Comparison of ENCODE assay signal across 8 mouse cellular contexts in genomic region chr6:108660878-108661389, GRCm38 (mm10). TPM values are rescaled to one million over a fixed set of nuclear protein-coding genes. Genes with fewer than 3 reads are reported as not detected.
DNase-seq lines count a peak whose midpoint lies in the region; ATAC-seq and TF ChIP-seq lines count a peak whose summit lies in the region.

No protein-coding gene starts in this region.

- peak overlapping the region; percentile 98 for H3K27ac ChIP-seq in kidney, postnatal 0 days
- peak overlapping the region; percentile 88 for H3K27ac ChIP-seq in brown adipose tissue, adult 24 weeks (replicated peaks; ENCODE audit: low read depth, low read length)
- H3K27ac ChIP-seq in hindbrain, embryonic 14.5 days, result peak overlapping the region; percentile 40; the same call in 1 of the 2 replicates
- H3K27ac ChIP-seq in midbrain, embryonic 12.5 days (replicated peaks), result 0 out of 2 replicates have a peak overlapping the region, but pooled peaks have one; percentile 10

- no peaks in the 10 kb centered on the region for H3K9me3 ChIP-seq in kidney, postnatal 0 days (replicated peaks; ENCODE audit: low read length)
- no peaks in the 10 kb centered on the region for H3K9me3 ChIP-seq in hindbrain, embryonic 14.5 days (ENCODE audit: control insufficient read depth, low read length)
- no peaks in the 10 kb centered on the region for H3K9me3 ChIP-seq in midbrain, embryonic 12.5 days

- H3K4me2 ChIP-seq in kidney, postnatal 0 days (ENCODE audit: low read length), result peak overlapping the region; percentile 96
- H3K4me2 ChIP-seq in hindbrain, embryonic 14.5 days (replicated peaks), result peak overlapping the region; percentile 97
- peak overlapping the region; percentile 100 for H3K4me2 ChIP-seq in midbrain, embryonic 12.5 days (replicated peaks)

- no peaks in the 10 kb centered on the region for H3K27me3 ChIP-seq in kidney, postnatal 0 days (ENCODE audit: insufficient read depth, low read length)
- H3K27me3 ChIP-seq in hindbrain, embryonic 14.5 days (ENCODE audit: control insufficient read depth, insufficient read depth, low read length), result peaks cover 20% of the 10 kb centered on the region; the same call in 1 of the 2 replicates
- H3K27me3 ChIP-seq in midbrain, embryonic 12.5 days, result peaks cover 46% of the 10 kb centered on the region

- peaks cover 22% of the 10 kb centered on the region for H3K4me1 ChIP-seq in kidney, postnatal 0 days (replicated peaks; ENCODE audit: insufficient read depth, low read length)
- H3K4me1 ChIP-seq in brown adipose tissue, adult 24 weeks (ENCODE audit: control insufficient read depth, insufficient read depth, insufficient read length, low read length), result peaks cover 6% of the 10 kb centered on the region
- H3K4me1 ChIP-seq in hindbrain, embryonic 14.5 days (replicated peaks; ENCODE audit: control insufficient read depth, insufficient read depth, low read length), result peaks cover 12% of the 10 kb centered on the region; the same call in 1 of the 2 replicates
- H3K4me1 ChIP-seq in midbrain, embryonic 12.5 days, result peaks cover 20% of the 10 kb centered on the region

- under 1% methylated on average over 18 of the region's 18 CpGs for WGBS in kidney, postnatal 0 days
- WGBS in hindbrain, embryonic 14.5 days, result 1% methylated on average over 18 of the region's 18 CpGs
- under 1% methylated on average over 18 of the region's 18 CpGs for WGBS in midbrain, embryonic 12.5 days

- peak overlapping the region; percentile 71 for H3K9ac ChIP-seq in kidney, postnatal 0 days (ENCODE audit: low read depth, low read length)
- H3K9ac ChIP-seq in hindbrain, embryonic 14.5 days, result peak overlapping the region; percentile 72
- H3K9ac ChIP-seq in midbrain, embryonic 12.5 days (replicated peaks), result peak overlapping the region; percentile 67

- DNase-seq in kidney, postnatal 0 days (ENCODE audit: low spot score), result peak; percentile 46
- DNase-seq in kidney, adult 18-20 months, result no peak
- no peak for DNase-seq in hindbrain, embryonic 14.5 days (ENCODE audit: low spot score)
- DNase-seq in thymus, postnatal 0 days (ENCODE audit: low spot score), result no peak
- DNase-seq in urinary bladder, postnatal 25 days (ENCODE audit: low spot score), result no peak
- DNase-seq in spleen, adult 18-20 months, result no peak

- peak overlapping the region; percentile 56 for H3K4me3 ChIP-seq in kidney, postnatal 0 days (replicated peaks; ENCODE audit: low read depth, low read length)
- H3K4me3 ChIP-seq in brown adipose tissue, adult 24 weeks (ENCODE audit: insufficient read depth, low read depth, low read length), result peak overlapping the region; percentile 82
- peak overlapping the region; percentile 64 for H3K4me3 ChIP-seq in hindbrain, embryonic 14.5 days (replicated peaks; ENCODE audit: low read length)
- H3K4me3 ChIP-seq in midbrain, embryonic 12.5 days, result peak overlapping the region; percentile 61

- TF ChIP-seq CTCF in kidney, postnatal 0 days (IDR thresholded peaks at IDR 0.05; ENCODE audit: low read depth), result no peak

- ATAC-seq in kidney, postnatal 0 days (replicated peaks; ENCODE audit: low FRiP score, low read depth), result 0 out of 2 replicates have a peak, but pooled peaks have one; percentile 0
- no peak for ATAC-seq in hindbrain, embryonic 14.5 days (ENCODE audit: low FRiP score)
- peak; percentile 12; the same call in 1 of the 2 replicates for ATAC-seq in midbrain, embryonic 12.5 days (ENCODE audit: low FRiP score, low read depth)

- H3K36me3 ChIP-seq in kidney, postnatal 0 days (ENCODE audit: insufficient read depth, low read length), result peaks cover 15% of the 10 kb centered on the region; the same call in 1 of the 2 replicates
- H3K36me3 ChIP-seq in hindbrain, embryonic 14.5 days (replicated peaks; ENCODE audit: control insufficient read depth, insufficient read depth), result no peaks in the 10 kb centered on the region
- no peaks in the 10 kb centered on the region for H3K36me3 ChIP-seq in midbrain, embryonic 12.5 days

RNA-seq across cellular contexts. Expression of gene Bhlhe40, which starts 0.5 kb away (rescaled TPM):
- 23.8 and 28.6 TPM in 2 replicates for polyA plus RNA-seq in kidney, postnatal 0 days (2015; fragmentation: Nextera tagmentation; extraction: Ambion mirVana)
- 74.0 and 122 TPM in 2 replicates for polyA plus RNA-seq in brown adipose tissue, adult 24 weeks (2012; ENCODE audit: insufficient read depth, insufficient read length, missing spikeins)
- 4.8 and 5.8 TPM in 2 replicates for polyA plus RNA-seq in hindbrain, embryonic 14.5 days (2014; fragmentation: Nextera tagmentation; extraction: Ambion mirVana)
- 2.3 and 2.8 TPM in 2 replicates for polyA plus RNA-seq in midbrain, embryonic 12.5 days (2016; fragmentation: Nextera tagmentation; extraction: Ambion mirVana)
- polyA plus RNA-seq in thymus, postnatal 0 days (2015; fragmentation: Nextera tagmentation; extraction: Ambion mirVana), result 6.6 and 7.0 TPM in 2 replicates

Comparison
In these comparisons a context has a peak if more than half of its experiments do, and no peak if none do; other contexts are left out.
1. H3K27ac ChIP-seq: peak in every context shown above with its lines; median percentile 98 in kidney, postnatal 0 days; 88 in brown adipose tissue, adult 24 weeks; 40 in hindbrain, embryonic 14.5 days; 10 in midbrain, embryonic 12.5 days.